11 mouse cellular contexts compared by ENCODE assay signal in genomic region chr2:62408701-62409201, GRCm38 (mm10). TPM values are rescaled to one million over a fixed set of nuclear protein-coding genes. Genes with fewer than 3 reads are reported as not detected.
DNase-seq lines count a peak whose midpoint lies in the region; ATAC-seq and TF ChIP-seq lines count a peak whose summit lies in the region.
"Had no signal": no experiment of that assay in that cellular context is flagged by ENCODE, and none has a peak within 500 bp of the region (broad histone marks: within the 10 kb centered on the region; RNA-seq: fewer than 3 reads in every experiment).

No protein-coding gene starts in this region.

- peak; percentile 65 for ATAC-seq in heart, embryonic 15.5 days (replicated peaks; ENCODE audit: insufficient number of reproducible peaks, insufficient read depth, low FRiP score, low read depth)
- no peak for ATAC-seq in forebrain, embryonic 12.5 days (ENCODE audit: low FRiP score)

- no peaks in the 10 kb centered on the region for H3K36me3 ChIP-seq in heart, embryonic 15.5 days
- H3K36me3 ChIP-seq in thymus, adult 2 months (ENCODE audit: control insufficient read depth, insufficient read depth, low read length): no peaks in the 10 kb centered on the region
- H3K36me3 ChIP-seq in forebrain, embryonic 12.5 days (replicated peaks): no peaks in the 10 kb centered on the region
- H3K36me3 ChIP-seq: midbrain, embryonic 12.5 days had no signal

- intact Hi-C loops in heart, postnatal 36 days (cut with DNase I): no loop called here

- H3K9me3 ChIP-seq in heart, embryonic 15.5 days (replicated peaks): no peaks in the 10 kb centered on the region
- H3K9me3 ChIP-seq in forebrain, embryonic 12.5 days: no peaks in the 10 kb centered on the region
- H3K9me3 ChIP-seq: G1E; midbrain, embryonic 12.5 days had no signal

- peaks cover 9% of the 10 kb centered on the region; the same call in 1 of the 2 replicates for H3K4me1 ChIP-seq in heart, embryonic 15.5 days (replicated peaks)
- peaks cover 14% of the 10 kb centered on the region for H3K4me1 ChIP-seq in thymus, adult 2 months (replicated peaks; ENCODE audit: control insufficient read depth, insufficient read depth, low read length)
- H3K4me1 ChIP-seq in forebrain, embryonic 12.5 days: peaks cover 11% of the 10 kb centered on the region

- TF ChIP-seq POLR2A in thymus, adult 2 months (IDR thresholded peaks at IDR 0.05; ENCODE audit: control insufficient read depth, extremely low read depth, insufficient read depth, low read length, poor library complexity): no peak

- H3K4me3 ChIP-seq in heart, embryonic 15.5 days: no peak overlapping the region
- no peak overlapping the region; the same call in 1 of the 2 replicates for H3K4me3 ChIP-seq in thymus, adult 2 months (ENCODE audit: control insufficient read depth, insufficient read depth, low read length)
- no peak overlapping the region for H3K4me3 ChIP-seq in forebrain, embryonic 12.5 days (replicated peaks)
- H3K4me3 ChIP-seq: midbrain, embryonic 12.5 days had no signal

- no peaks in the 10 kb centered on the region for H3K27me3 ChIP-seq in heart, embryonic 15.5 days
- no peaks in the 10 kb centered on the region for H3K27me3 ChIP-seq in thymus, adult 2 months (ENCODE audit: control insufficient read depth, insufficient read depth, low read length)
- peaks cover 30% of the 10 kb centered on the region for H3K27me3 ChIP-seq in forebrain, embryonic 12.5 days

- H3K9ac ChIP-seq in heart, embryonic 15.5 days: no peak overlapping the region
- H3K9ac ChIP-seq in forebrain, embryonic 12.5 days: no peak overlapping the region
- H3K9ac ChIP-seq: midbrain, embryonic 12.5 days had no signal

- peak overlapping the region; percentile 18; the same call in 1 of the 2 replicates for H3K27ac ChIP-seq in heart, embryonic 15.5 days
- peak overlapping the region; percentile 72 for H3K27ac ChIP-seq in thymus, adult 2 months (ENCODE audit: control insufficient read depth, insufficient read depth, low read length)
- H3K27ac ChIP-seq in forebrain, embryonic 12.5 days: no peak overlapping the region
- H3K27ac ChIP-seq: midbrain, embryonic 12.5 days had no signal

- DNase-seq in heart, postnatal 36 days: no peak
- DNase-seq in T-cell, adult 2 months (ENCODE audit: low spot score): peak; percentile 50
- DNase-seq in lung, adult 18-20 months: peak; percentile 73 to 77
- DNase-seq in thymus, adult 2 months: peak; percentile 59
- no peak for DNase-seq in urinary bladder, adult 18-20 months (ENCODE audit: low spot score in 2 of 2)
- no peak for DNase-seq in layer of hippocampus, adult 9-10 months (ENCODE audit: low spot score)
- DNase-seq: layer of hippocampus, adult 9-11 months had no signal

- TF ChIP-seq CTCF in thymus, adult 2 months (IDR thresholded peaks at IDR 0.05; ENCODE audit: borderline replicate concordance, control insufficient read depth, extremely low read depth, insufficient read depth, low read length, poor library complexity): no peak

- 20% methylated on average over 4 of the region's 4 CpGs for WGBS in heart, embryonic 15.5 days
- WGBS in thymus, adult 2 months: 5% methylated on average over 4 of the region's 4 CpGs
- 34% methylated on average over 4 of the region's 4 CpGs for WGBS in forebrain, embryonic 12.5 days

- no peak overlapping the region for H3K4me2 ChIP-seq in heart, embryonic 15.5 days
- H3K4me2 ChIP-seq in forebrain, embryonic 12.5 days: no peak overlapping the region
- H3K4me2 ChIP-seq: midbrain, embryonic 12.5 days had no signal

RNA-seq across cellular contexts. Expression of gene Dpp4, which starts 3.3 kb away (rescaled TPM):
- 12.8 and 19.5 TPM in 2 replicates for polyA plus RNA-seq in heart, embryonic 15.5 days (2015; fragmentation: Nextera tagmentation; extraction: Ambion mirVana)
- total RNA-seq in heart, postnatal 36 days (2021): 1 to 10 TPM; 5.2 to 5.9 TPM
- 20.0 and 23.5 TPM in 2 replicates for polyA plus RNA-seq in thymus, adult 2 months (2012; rRNA removed)
- polyA plus RNA-seq in forebrain, embryonic 12.5 days (2016; fragmentation: Nextera tagmentation; extraction: Ambion mirVana): 0.55 and 1.0 TPM in 2 replicates

Comparison
In these comparisons a context has a peak if more than half of its experiments do, and no peak if none do; other contexts are left out.
1. DNase-seq: peak in T-cell, adult 2 months (single experiment), lung, adult 18-20 months (2 of 2) and thymus, adult 2 months (single experiment); none in heart, postnatal 36 days (0 of 2), urinary bladder, adult 18-20 months (0 of 2) and layer of hippocampus, adult 9-10 months (single experiment).